Mouse (Mus musculus) neural tube, embryonic 13.5 days (tissue): ENCODE data around the gene Rnf214. TPM values are rescaled to one million over a fixed set of nuclear protein-coding genes. Genes with fewer than 3 reads are reported as not detected.

ENCODE experiments used
- ATAC-seq: fragments of 200-750 bp; cut with Nextera tagmentation; 2 replicates; pipeline ENCODE4 v1.8.0; 2017; ENCODE audit warnings: low read depth, mild to moderate bottlenecking, moderate TSS enrichment, moderate library complexity
- H3K27ac ChIP-seq: fragments of 300-500 bp; sonication (generic); replicated peaks from 2 replicates; pipeline ENCODE4 v1.5.1; 2015; ENCODE audit warnings: moderate library complexity, mild to moderate bottlenecking, inconsistent platforms
- H3K27me3 ChIP-seq: fragments of 300-500 bp; sonication (generic); 2 replicates; pipeline ENCODE4 v1.6.1; 2015; ENCODE audit warnings: mild to moderate bottlenecking, inconsistent platforms
- H3K36me3 ChIP-seq: fragments of 300-500 bp; sonication (generic); 2 replicates; pipeline ENCODE4 v1.6.1; 2015; ENCODE audit warnings: mild to moderate bottlenecking, inconsistent platforms
- H3K4me1 ChIP-seq: fragments of 300-500 bp; sonication (generic); replicated peaks from 2 replicates; pipeline ENCODE4 v1.6.1; 2015; ENCODE audit warnings: inconsistent platforms
- H3K4me2 ChIP-seq: fragments of 300-500 bp; sonication (generic); 2 replicates; pipeline ENCODE4 v1.6.1; 2015; ENCODE audit warnings: inconsistent platforms, mild to moderate bottlenecking, moderate library complexity
- H3K4me3 ChIP-seq: fragments of 300-500 bp; sonication (generic); 2 replicates; pipeline ENCODE4 v1.5.1; 2015; ENCODE audit warnings: mild to moderate bottlenecking, inconsistent platforms
- H3K9ac ChIP-seq: fragments of 300-500 bp; sonication (generic); 2 replicates; pipeline ENCODE4 v1.6.1; 2015; ENCODE audit warnings: moderate library complexity, mild to moderate bottlenecking, inconsistent platforms
- H3K9me3 ChIP-seq: fragments of 300-500 bp; sonication (generic); 2 replicates; pipeline ENCODE4 v1.6.1; 2016; ENCODE audit warnings: inconsistent platforms
- WGBS: fragments of 180-500 bp; shearing (Covaris S2); methylation state at CpG from one replicate; pipeline ENCODE4 v1.1.7; 2015; 5-methylcytosine and 5-hydroxymethylcytosine counted together
- polyA plus RNA-seq: library from polyadenylated mRNA; unstranded; fragments of >200 nt; fragmentation: Nextera tagmentation; extraction: Ambion mirVana; gene quantifications from 2 replicates; pipeline ENCODE4 v1.2.1, GENCODE M21; 2015

The Rnf214 gene
- polyA plus RNA-seq, 1 experiment from 2014 or later: 82.3 TPM

GRCm38 (mm10) chr9:45843007-45843406 lies 63.7 kb downstream of the Rnf214 start:
- WGBS: 88% methylated on average over 5 of the region's 5 CpGs
- Histone ChIP-seq H3K9me3 (no peaks in the 10 kb centered on the region), H3K27me3 (no peaks in the 10 kb centered on the region), H3K4me3 (no peak overlapping the region), H3K4me2 (no peak overlapping the region), H3K9ac (no peak overlapping the region), H3K36me3 (0 out of 2 replicates have a peak, but pooled peaks cover 3% of the 10 kb centered on the region), H3K4me1 (peaks cover 51% of the 10 kb centered on the region), H3K27ac (no peak overlapping the region)
- ATAC-seq: no peak

DNA sequence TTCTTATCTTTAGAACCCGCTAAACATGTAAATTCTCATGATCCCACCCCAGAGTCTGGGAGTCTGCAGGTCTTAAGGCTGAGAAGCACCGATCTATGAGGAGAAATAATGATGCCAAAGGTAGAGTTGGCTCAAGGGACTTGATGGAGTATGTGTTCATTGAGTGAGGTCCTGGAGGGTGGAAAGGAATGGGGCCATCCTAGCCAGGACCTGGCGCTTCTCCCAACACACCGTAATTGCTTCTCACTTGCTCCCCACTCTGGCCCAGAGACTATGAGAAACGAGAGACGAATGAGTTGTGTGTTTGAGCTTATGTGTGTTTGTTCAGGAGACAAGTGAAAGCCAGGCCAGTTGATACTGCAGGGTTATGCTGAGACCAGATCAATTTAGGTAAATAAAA lies 65.3 kb downstream of the Rnf214 start:
- no peak for ATAC-seq
- Histone ChIP-seq H3K4me1 (peaks cover 53% of the 10 kb centered on the region), H3K9me3 (no peaks in the 10 kb centered on the region), H3K4me2 (peak overlapping the region; percentile 99), H3K4me3 (0 out of 2 replicates have a peak overlapping the region, but pooled peaks have one; percentile 97), H3K27ac (no peak overlapping the region), H3K27me3 (no peaks in the 10 kb centered on the region), H3K36me3 (0 out of 2 replicates have a peak, but pooled peaks cover 3% of the 10 kb centered on the region), H3K9ac (no peak overlapping the region)
- 80% methylated on average over 6 of the region's 6 CpGs for WGBS

DNA sequence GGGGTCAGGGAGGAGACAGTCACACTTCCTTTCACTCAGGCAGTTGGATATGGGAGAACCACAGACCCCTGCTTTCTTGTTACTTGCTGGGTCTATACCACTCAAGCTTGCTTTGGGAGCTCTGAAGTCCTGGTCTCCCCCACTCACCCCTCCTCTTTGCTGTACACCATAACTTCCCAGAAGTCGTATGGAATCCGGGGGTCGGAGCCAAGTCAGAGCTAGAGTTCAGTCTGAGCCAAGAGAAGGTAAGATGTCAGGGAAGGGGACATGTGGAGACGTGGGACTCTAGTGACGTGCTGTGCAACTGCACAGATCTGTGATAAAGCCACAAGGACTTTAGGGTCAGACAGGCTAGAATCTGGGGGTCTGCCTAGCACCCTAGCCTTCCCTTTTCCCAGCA lies 66.4 kb downstream of the Rnf214 start:
- WGBS: 82% methylated on average over 5 of the region's 5 CpGs
- ATAC-seq: no peak
- Histone ChIP-seq H3K36me3 (0 out of 2 replicates have a peak, but pooled peaks cover 3% of the 10 kb centered on the region), H3K4me1 (peaks cover 48% of the 10 kb centered on the region), H3K9me3 (no peaks in the 10 kb centered on the region), H3K4me2 (peak overlapping the region; percentile 99), H3K4me3 (peak overlapping the region; percentile 97), H3K27ac (no peak overlapping the region), H3K9ac (peak overlapping the region; percentile 98), H3K27me3 (no peaks in the 10 kb centered on the region)

DNA sequence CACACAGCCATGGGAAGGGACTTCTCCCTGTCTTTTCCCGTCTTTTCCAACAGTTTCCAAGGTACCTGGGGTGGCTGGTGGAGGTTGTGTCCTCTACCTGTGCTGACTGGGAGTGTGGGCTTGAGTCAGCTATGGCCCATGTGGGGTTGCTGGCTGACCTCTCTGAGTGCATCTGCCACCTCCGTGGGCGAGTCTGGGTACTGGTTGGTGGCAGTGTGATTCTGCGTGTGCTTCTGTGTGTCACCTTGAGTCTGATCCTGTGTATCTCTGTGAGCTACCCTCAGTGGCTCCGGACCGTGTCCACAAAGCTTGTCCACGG lies 66.8 kb downstream of the Rnf214 start:
- ATAC-seq: 0 out of 2 replicates have a peak, but pooled peaks have one; percentile 2
- Histone ChIP-seq H3K27ac (no peak overlapping the region), H3K9ac (peak overlapping the region; percentile 98), H3K4me2 (peak overlapping the region; percentile 99), H3K4me3 (peak overlapping the region; percentile 97), H3K27me3 (no peaks in the 10 kb centered on the region), H3K4me1 (peaks cover 47% of the 10 kb centered on the region), H3K9me3 (no peaks in the 10 kb centered on the region), H3K36me3 (0 out of 2 replicates have a peak, but pooled peaks cover 3% of the 10 kb centered on the region)
- 74% methylated on average over 7 of the region's 7 CpGs for WGBS

DNA sequence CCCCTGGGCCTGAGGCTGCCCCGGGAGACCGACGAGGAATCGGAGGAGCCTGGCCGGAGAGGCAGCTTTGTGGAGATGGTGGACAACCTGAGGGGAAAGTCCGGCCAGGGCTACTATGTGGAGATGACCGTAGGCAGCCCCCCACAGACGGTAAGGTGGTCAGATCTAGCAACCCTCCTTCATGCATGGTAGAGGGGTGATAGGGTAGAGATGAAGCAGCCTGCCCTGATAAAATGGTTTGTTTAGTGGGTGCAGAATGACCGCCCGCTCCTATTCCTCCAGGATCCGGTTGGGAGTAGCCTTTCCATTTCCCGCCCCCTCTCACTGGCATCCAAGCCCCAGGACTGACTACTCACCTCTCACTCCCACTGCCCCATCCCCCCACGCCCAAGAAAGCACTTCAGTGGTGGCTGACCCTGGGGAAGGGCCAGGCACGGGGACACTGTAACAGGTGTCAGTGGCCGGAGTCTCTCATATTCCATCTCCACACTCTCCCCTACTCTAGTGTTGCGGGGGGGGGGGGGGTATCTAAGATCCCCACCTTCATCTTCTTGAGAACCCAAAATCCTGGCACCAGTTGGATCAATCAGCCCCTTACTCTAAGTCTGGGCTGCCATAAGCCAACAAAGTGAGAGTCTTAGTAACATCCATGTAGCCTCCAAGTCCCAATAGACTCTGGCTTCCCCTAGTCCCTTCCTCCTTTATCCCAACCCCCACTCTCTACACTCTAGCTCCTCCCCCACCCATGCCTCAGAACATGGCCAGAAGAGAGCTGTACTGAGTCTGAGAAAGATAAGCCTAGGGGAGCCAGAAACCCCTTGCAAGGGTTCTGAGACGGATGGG lies 67.4 kb downstream of the Rnf214 start:
- ATAC-seq: 0 out of 2 replicates have a peak, but pooled peaks have one; percentile 8
- Histone ChIP-seq H3K4me1 (peaks cover 47% of the 10 kb centered on the region), H3K36me3 (0 out of 2 replicates have a peak, but pooled peaks cover 3% of the 10 kb centered on the region), H3K4me2 (peak overlapping the region; percentile 99), H3K27me3 (no peaks in the 10 kb centered on the region), H3K27ac (peak overlapping the region; percentile 83), H3K9me3 (no peaks in the 10 kb centered on the region), H3K9ac (peak overlapping the region; percentile 98), H3K4me3 (peak overlapping the region; percentile 97)
- WGBS: 16% methylated on average over 17 of the region's 17 CpGs

DNA sequence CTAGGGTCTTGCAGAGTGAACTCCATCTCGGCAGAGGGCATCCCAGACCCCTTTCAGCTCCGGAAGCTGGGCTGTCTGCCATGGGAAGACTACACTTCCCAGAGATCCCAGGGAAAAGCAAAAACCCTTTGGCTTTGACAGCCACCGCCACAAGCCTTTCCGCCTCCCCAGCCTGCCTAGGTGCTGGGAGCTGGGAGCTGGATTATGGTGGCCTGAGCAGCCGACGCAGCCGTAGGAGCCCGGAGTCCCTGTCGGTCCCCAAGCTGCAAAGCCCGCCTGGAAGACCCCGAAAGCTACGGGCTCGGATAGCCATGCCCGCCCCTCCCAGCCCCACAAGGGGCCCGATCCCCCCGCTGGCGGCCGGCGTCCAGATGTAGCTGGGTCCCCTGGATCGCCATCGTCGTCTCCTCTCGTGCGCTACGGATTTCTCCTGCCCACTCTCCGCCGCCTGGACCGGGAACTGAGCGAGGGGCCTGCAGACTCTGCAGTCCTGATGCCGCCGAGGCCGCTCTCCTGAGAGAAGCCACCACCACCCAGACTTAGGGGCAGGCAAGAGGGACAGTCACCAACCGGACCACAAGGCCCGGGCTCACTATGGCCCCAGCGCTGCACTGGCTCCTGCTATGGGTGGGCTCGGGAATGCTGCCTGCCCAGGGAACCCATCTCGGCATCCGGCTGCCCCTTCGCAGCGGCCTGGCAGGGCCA lies 68.1 kb downstream of the Rnf214 start, which contains the start of gene Bace1:
Gene Bace1 (plus strand): TSS at position 147 of the 705 bp plus-strand sequence.
- H3K9ac ChIP-seq: peak within 1 kb of the TSS; percentile 98

GRCm38 (mm10) chr9:45838069-45838433 lies 68.7 kb downstream of the Rnf214 start:
- Histone ChIP-seq H3K4me3 (peak overlapping the region; percentile 97), H3K4me1 (peaks cover 44% of the 10 kb centered on the region), H3K4me2 (peak overlapping the region; percentile 99; the same call in 1 of the 2 replicates), H3K36me3 (0 out of 2 replicates have a peak, but pooled peaks cover 3% of the 10 kb centered on the region), H3K9me3 (no peaks in the 10 kb centered on the region), H3K9ac (no peak overlapping the region), H3K27ac (no peak overlapping the region), H3K27me3 (no peaks in the 10 kb centered on the region)
- no peak for ATAC-seq
- WGBS: 32% methylated on average over 4 of the region's 4 CpGs

More for the DNA sequence above, 68.1 kb downstream of the Rnf214 start, which contains the start of gene Bace1:
- Histone ChIP-seq H3K27ac (peak within 1 kb of the TSS; percentile 83), H3K9me3 (no peaks in the 10 kb centered on the region), H3K36me3 (0 out of 2 replicates have a peak, but pooled peaks cover 3% of the 10 kb centered on the region), H3K27me3 (no peaks in the 10 kb centered on the region), H3K4me1 (peaks cover 47% of the 10 kb centered on the region), H3K4me2 (peak within 1 kb of the TSS; percentile 99), H3K4me3 (peak within 1 kb of the TSS; percentile 97)
- under 1% methylated on average over 40 of the region's 40 CpGs for whole genome bisulfite sequencing
- peak; percentile 91 for ATAC-seq

- Histone ChIP-seq H3K27ac (no peak overlapping the region), H3K9me3 (no peaks in the 10 kb centered on the region), H3K4me3 (no peak overlapping the region), H3K27me3 (no peaks in the 10 kb centered on the region), H3K4me1 (peaks cover 3% of the 10 kb centered on the region; the same call in 1 of the 2 replicates), H3K9ac (no peak overlapping the region), H3K4me2 (no peak overlapping the region), H3K36me3 (no peaks in the 10 kb centered on the region)
- no peak for ATAC-seq
- 88% methylated on average over 2 of the region's 2 CpGs for WGBS
Measured at GRCm38 (mm10) chr9:45833461-45833860, 73.2 kb downstream of the Rnf214 start.

DNA sequence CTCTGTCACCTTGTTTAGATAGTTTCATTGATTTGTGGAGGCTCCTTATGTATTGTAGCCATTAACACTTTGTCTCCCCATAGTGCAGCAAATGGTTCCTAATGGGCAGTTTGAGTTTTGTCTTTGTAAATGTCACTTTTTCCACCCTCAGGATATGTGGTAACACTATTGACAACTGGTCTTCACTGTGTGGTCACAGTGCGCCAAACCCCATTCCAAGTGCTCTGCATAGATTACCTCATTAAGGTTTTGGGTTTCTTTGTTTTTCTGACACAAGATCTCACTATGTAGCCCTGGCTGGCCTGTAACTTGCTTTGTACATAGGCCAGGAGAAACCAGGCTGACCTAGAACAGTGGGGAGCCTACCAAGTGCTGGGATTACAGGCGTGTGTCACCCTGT lies 73.8 kb downstream of the Rnf214 start:
- H3K27ac ChIP-seq: no peak overlapping the region
- H3K9me3 ChIP-seq: no peaks in the 10 kb centered on the region
- no peaks in the 10 kb centered on the region for H3K27me3 ChIP-seq
- 92% methylated on average over 2 of the region's 2 CpGs for WGBS
- H3K36me3 ChIP-seq: no peaks in the 10 kb centered on the region
- no peak for ATAC-seq
- no peak overlapping the region for H3K4me3 ChIP-seq
- H3K4me1 ChIP-seq: peaks cover 1% of the 10 kb centered on the region; the same call in 1 of the 2 replicates
- H3K9ac ChIP-seq: no peak overlapping the region
- H3K4me2 ChIP-seq: no peak overlapping the region

DNA sequence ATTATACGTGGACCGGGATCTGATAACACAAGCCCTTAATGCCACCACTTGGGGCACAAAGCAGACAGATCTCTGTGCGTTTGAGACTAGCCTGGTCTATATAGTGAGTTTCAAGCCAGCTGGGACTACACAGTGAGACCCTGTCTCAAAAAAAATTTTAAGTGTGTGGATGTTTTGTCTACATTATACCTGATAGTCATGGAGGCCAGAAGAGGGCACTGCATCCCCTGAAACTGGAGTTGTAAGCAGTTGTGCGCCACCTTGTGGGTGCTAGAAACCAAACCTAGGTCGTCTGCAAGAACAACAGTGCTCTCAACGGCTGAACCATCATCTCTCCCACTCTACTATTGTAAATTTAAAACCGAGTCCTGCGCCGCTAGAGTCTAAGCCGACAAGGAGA lies 77.6 kb downstream of the Rnf214 start:
- Histone ChIP-seq H3K4me3 (peak overlapping the region; percentile 64), H3K4me2 (peak overlapping the region; percentile 85), H3K9ac (no peak overlapping the region), H3K4me1 (peaks cover 15% of the 10 kb centered on the region), H3K27me3 (no peaks in the 10 kb centered on the region), H3K36me3 (no peaks in the 10 kb centered on the region), H3K9me3 (no peaks in the 10 kb centered on the region), H3K27ac (peak overlapping the region; percentile 24; the same call in 1 of the 2 replicates)
- peak; percentile 55 for ATAC-seq
- 29% methylated on average over 10 of the region's 10 CpGs for WGBS

DNA sequence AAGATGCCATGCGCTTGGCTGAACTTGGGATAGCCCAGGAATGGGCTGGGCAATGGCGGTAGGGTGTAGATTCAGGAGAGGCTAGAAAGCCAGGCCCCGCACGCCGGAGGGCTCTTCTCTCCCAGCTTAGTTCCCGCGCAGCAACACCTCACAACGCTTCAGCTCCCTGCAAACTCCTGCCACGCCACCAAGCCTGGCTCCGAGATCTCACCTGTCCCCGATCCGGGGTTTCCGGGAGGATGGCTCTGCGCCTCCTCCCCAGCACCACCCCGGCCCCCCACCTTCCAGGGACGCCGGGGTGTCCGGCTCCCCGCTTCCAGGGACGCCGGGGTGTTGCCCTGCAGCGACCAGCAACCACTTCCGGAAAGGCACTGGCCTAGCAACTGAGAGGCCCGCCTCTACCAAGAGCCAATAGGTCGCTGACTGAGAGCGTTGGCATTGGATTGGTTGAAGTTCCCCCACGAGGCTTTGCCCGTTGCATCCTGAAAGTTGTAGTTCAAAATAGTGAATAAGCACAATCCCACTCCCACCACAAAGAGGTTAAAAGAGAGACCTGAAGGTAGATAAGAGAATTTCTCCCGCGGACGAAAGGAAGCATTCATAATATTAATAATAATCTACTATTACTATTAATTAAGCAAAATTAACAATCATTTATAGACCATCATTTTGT lies 78.3 kb downstream of the Rnf214 start, which contains the start of gene Cep164:
Gene Cep164 (minus strand): TSS at position 401 of the 673 bp plus-strand sequence.
- WGBS: under 1% methylated on average over 31 of the region's 31 CpGs
- ATAC-seq: peak; percentile 97
- H3K4me2 ChIP-seq: peak within 1 kb of the TSS; percentile 85

More for the DNA sequence above, 78.3 kb downstream of the Rnf214 start, which contains the start of gene Cep164:
- Histone ChIP-seq H3K9ac (peak within 1 kb of the TSS; percentile 76), H3K27ac (peak within 1 kb of the TSS; percentile 54), H3K4me1 (peaks cover 15% of the 10 kb centered on the region), H3K36me3 (0 out of 2 replicates have a peak, but pooled peaks cover 1% of the 10 kb centered on the region), H3K4me3 (peak within 1 kb of the TSS; percentile 64), H3K27me3 (no peaks in the 10 kb centered on the region), H3K9me3 (no peaks in the 10 kb centered on the region)
